Mouse (Mus musculus): Measurements from ENCODE around the gene Prl2c3.
A peak's percentile ranks its signal among the peaks of the same experiment; 100 is the strongest.
"Not testable (repeated sequence)": the region's sequence is repeated elsewhere in the genome, so short reads cannot be mapped to it uniquely, and the experiment has no call there.

Prl2c3 gene

DNA sequence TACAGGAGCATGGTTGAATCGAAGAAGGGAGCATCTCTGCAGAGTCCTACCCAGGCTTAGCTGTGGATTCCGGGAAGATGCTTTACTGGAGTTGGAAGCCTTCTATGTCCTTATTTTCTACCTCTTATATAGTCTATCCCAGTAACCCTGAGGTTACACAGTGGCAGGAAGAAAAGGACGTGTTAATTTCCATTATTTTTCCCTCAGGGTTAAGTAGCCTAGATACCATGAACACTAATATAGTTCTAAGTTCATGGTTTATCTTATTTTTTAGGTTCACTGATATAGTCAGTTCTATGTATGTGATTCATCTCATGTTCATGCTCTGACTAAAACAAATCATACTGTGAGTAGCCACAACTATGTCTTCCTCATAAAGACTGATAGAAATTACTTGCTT is at the start of gene Prl2c3:
Gene Prl2c3 (minus strand): TSS at position 101 of the 400 bp plus-strand sequence.
- DNase-seq (ENCODE audit: low spot score), result not testable (repeated sequence)

- not testable (repeated sequence) for DNase-seq (ENCODE audit: low spot score)
Measured at GRCm38 (mm10) chr13:12848254-12848653, 48.4 kb upstream of the Prl2c3 start.

DNA sequence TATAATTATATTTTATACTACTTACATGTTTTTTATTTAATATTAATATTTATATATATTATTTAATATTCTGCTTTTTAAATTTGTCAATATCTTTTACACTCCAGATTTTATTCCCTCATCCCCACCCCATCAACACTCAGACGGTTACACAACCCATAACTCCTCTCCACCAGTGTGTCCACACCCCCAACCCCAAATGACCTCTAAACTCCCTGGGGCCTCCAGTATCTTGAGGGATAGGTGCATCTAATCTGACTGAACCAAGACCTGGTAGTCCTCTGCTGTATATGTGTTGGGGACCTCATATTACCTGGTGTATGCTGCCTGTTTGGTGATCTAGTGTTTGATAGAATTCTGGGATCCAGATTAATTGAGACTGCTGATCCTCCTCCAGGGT is 44.8 kb upstream of the Prl2c3 start:
- DNase-seq (ENCODE audit: low spot score), result not testable (repeated sequence)

DNA sequence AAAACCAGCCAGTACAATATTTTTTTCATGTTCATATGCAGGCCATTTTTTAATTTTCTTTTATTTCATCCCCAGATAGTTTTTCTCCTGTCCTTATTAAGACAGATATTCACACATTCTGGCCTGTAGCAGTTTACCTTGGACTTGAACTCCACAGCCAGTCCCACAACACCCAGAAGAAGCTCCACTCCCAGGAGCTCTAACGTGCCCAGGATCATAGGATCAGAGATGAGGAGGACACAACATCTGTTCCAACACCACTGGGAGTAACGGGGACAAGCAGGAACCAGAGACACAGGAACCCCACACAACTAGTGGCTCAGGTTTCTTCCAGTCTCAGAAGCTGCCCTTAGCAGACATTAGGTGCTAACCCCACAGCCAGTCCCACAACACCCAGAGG is 37.7 kb upstream of the Prl2c3 start:
- DNase-seq (ENCODE audit: low spot score), result not testable (repeated sequence)

GRCm38 (mm10) chr13:12831769-12832168 is 31.9 kb upstream of the Prl2c3 start:
- DNase-seq (ENCODE audit: low spot score), result no peak

DNA sequence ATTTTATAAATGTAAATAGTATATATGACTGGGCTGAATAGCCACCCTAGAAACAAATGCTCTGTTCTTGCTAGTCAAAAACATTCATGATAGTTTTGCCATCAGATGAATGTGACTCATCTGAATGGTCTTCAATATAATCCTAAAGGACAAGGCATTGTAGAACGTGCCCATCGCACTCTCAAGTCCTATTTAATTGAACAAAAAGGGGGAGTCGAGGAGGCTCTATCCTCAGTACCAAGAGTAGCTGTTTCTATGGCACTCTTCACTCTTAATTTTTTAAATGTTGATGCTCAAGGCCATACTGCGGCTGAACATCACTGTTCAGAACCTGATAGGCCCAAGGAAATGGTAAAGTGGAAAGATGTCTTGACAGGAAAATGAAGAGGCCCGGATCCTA is 29.2 kb upstream of the Prl2c3 start:
- DNase-seq (ENCODE audit: low spot score), result no peak

DNA sequence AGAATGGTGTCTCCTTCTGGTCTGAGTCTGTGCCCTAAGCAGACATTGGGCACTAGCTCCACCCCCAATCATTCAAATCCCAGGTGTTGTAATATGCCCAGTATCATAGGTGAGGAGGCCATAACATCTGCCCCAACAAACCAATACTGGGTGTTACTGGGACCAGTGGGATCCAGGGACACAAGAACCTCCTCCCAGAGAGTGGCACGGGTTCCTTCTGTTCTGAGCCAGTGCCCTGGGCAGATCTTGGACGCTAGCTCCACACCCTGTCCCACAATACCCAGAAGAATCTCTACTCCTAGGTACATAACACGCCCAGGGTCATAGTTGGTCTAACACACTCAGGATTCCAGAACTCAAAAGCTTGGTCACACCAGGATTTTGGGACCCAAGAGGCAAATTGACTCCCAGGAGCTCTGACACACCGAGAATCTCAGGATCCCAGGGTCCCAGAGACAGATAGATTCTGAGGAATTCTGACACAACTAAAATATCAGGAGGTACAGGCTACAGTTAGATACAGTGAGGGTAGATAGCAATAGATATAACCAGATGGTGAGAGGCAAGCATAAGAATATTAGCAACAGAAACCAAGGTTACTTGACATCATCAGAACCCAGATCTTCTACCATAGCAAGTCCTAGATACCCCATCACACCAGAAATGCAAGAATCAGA is 24.8 kb upstream of the Prl2c3 start:
- DNase-seq (ENCODE audit: low spot score), result not testable (repeated sequence)

DNA sequence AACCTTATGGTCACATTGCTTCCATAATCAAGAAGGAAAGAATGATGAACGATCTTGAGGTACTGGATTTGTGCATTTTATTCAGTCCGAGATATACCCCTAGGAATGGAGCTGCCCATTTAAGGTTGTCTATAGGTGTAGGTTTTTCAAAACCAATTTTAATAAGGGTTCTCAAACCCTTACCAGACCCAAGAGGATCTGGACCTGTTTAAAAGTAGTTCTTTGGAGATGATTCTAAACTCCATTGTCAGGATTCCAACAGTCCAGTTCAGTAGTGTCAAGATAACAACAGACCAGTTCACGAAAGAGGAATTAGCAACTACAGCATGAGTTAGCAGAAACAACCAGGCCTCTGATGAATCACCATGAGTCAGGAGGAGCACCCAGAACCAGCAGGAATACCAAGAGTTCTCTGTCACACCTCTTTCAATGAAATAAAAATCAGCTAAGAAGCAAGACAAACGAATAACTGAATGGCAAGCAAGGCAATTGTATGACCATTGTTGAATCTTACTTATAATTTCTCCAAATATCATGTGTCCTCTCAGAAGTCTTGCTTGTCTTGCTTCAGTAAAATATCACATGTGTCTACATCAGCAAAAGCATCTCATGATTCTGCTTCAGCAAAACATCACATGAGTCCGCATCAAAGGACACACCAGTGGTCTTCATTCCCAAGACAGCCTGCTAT is 14.0 kb upstream of the Prl2c3 start:
- not testable (repeated sequence) for DNase-seq (ENCODE audit: low spot score)

- DNase-seq (ENCODE audit: low spot score), result no peak
Measured at GRCm38 (mm10) chr13:12809591-12809990, 9.7 kb upstream of the Prl2c3 start.

DNA sequence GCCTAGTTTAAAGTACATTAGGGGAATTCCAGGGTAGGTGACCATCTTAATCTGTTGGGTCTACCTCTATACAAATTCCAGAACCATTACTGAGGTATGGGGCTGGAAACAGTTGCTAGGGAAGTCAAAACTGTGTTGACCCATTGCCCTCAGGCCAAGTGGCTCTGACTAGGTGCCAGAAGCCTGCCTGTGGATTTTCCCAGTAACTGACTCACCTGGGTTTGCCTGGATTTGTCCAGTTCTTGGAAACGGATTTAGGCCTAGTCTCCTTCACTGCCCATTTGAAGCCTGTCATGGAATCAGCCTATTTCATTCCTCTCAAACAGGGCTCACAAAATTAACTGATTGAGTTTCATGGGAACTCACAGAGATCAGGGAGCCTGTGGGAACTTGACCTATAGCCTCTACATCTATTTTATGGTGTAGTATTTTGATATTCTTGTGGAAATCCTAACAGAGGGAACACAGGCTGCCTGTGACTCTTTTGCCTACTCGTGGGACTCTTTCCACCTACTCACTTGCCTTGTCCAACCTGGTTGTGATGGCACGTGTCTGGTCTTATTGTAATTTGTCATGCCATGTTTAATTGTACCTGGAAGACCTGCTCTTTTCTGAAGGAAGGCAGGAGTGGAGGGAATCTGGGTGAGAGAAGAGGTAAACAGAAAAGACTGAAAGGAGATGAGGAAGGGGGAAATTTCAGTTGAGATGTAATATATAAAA is 9.1 kb upstream of the Prl2c3 start:
- DNase-seq (ENCODE audit: low spot score), result not testable (repeated sequence)

DNA sequence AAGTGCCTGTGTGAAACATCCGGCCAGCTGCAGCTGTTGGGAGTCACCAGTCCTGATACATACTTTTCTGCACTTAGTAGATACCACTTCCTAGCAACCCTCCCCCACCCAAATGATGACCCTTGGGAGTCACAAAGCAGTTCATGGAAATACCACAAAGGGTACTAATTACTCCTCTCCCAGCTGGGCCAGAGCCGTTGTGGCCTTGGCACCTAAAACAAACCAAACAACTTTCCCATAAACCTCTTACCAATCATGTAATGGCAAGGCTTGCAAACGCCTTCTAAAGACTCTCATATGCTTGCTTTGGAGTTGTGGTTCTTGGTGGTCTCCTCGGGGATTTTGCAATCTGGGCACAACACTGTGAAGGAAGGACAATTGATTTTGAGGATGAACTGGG is 6.6 kb upstream of the Prl2c3 start:
- not testable (repeated sequence) for DNase-seq (ENCODE audit: low spot score)

DNA sequence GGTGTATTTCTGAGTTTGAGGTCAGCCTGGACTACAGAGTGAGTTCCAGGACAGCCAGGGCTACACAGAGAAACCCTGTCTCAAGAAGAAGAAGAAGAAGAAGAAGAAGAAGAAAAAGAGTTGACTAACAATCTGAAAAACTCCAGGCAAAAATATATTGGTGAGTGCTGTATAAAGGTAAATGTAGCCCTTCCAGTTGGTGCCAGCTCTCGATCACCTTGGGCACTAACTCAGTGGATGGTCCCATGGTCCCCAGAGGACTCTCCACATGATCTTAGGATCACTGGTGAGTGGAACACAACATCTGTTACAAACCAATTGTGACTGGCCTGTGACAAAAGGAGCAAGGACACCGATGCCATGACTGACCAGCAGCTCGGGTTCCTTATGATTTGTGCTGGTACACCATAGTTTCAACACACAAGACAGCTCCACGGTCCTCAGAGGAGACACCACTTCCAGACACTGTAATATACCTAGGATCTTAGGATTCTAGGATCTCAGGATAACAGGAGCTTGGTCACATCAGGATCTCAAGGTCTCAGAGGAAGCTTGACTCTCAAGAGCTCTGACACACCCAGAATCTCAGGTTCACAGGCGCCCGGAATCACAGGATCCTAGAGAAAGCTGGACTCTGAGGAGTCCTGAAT is 30.3 kb downstream of the Prl2c3 start:
- DNase-seq (ENCODE audit: low spot score), result peak; percentile 3

Measured in MN1 (cell line).